Mouse (Mus musculus) kidney, adult 2 months (tissue): ENCODE data around the gene Ovol1.

Experiments
- CTCF ChIP-seq: fragments of 200-500 bp; conservative IDR thresholded peaks from 2 replicates; pipeline ENCODE4 v1.5.1; 2011; ENCODE audit warnings: low read depth, mild to moderate bottlenecking, control low read depth, low read length, moderate library complexity, mixed read lengths; ENCODE audit not compliant: insufficient read depth, insufficient read length
- POLR2A ChIP-seq: fragments of 200-500 bp; IDR thresholded peaks from one replicate; pipeline ENCODE4 v1.6.1; 2011; ENCODE audit warnings: low read depth, low read length, control low read depth

GRCm38 (mm10) chr19:5515840-5516777 lies 44.3 kb downstream of the Ovol1 start:
- TF ChIP-seq CTCF: no peak; the same call in 1 of the 2 replicates
- no peak for TF ChIP-seq POLR2A
